Mouse (Mus musculus) MN1 (cell line): ENCODE measurements around the gene Cabp2.
"Not testable (repeated sequence)": the region's sequence is repeated elsewhere in the genome, so short reads cannot be mapped to it uniquely, and the experiment has no call there.

ENCODE experiments used
- DNase-seq: peaks from one replicate; pipeline ENCODE4 v3.0.0-alpha.2; 2016; ENCODE audit warnings: low spot score

Cabp2 gene

GRCm38 (mm10) chr19:4055947-4056693, 25.3 kb upstream of the Cabp2 start:
- no peak for DNase-seq

GRCm38 (mm10) chr19:4056727-4057126, 24.7 kb upstream of the Cabp2 start:
- DNase-seq: no peak

GRCm38 (mm10) chr19:4057389-4057788, 24.0 kb upstream of the Cabp2 start:
- DNase-seq: no peak

GRCm38 (mm10) chr19:4057962-4058361, 23.4 kb upstream of the Cabp2 start:
- DNase-seq: no peak

- DNase-seq: no peak
Observed at GRCm38 (mm10) chr19:4058581-4058980, 22.8 kb upstream of the Cabp2 start.

GRCm38 (mm10) chr19:4059069-4059740, 22.2 kb upstream of the Cabp2 start, which contains the start of gene Gstp3:
Gene Gstp3, minus strand, starts transcription at chr19:4059569.
- no peak for DNase-seq

- DNase-seq: not testable (repeated sequence)
Observed at GRCm38 (mm10) chr19:4060044-4060898, 21.1 kb upstream of the Cabp2 start.

- DNase-seq: no peak
Observed at GRCm38 (mm10) chr19:4060899-4061465, 20.4 kb upstream of the Cabp2 start.

- DNase-seq: not testable (repeated sequence)
Observed at GRCm38 (mm10) chr19:4063357-4063756, 18.0 kb upstream of the Cabp2 start.

- DNase-seq: not testable (repeated sequence)
Observed at GRCm38 (mm10) chr19:4064501-4064900, 16.9 kb upstream of the Cabp2 start.

- DNase-seq: no peak
Observed at GRCm38 (mm10) chr19:4066280-4066679, 15.1 kb upstream of the Cabp2 start.

- DNase-seq: no peak
Observed at GRCm38 (mm10) chr19:4066877-4067276, 14.5 kb upstream of the Cabp2 start.

- not testable (repeated sequence) for DNase-seq
Observed at GRCm38 (mm10) chr19:4068242-4068641, 13.1 kb upstream of the Cabp2 start.

- DNase-seq: no peak
Observed at GRCm38 (mm10) chr19:4068717-4069410, 12.5 kb upstream of the Cabp2 start.

GRCm38 (mm10) chr19:4070311-4070710, 11.1 kb upstream of the Cabp2 start:
- DNase-seq: no peak

GRCm38 (mm10) chr19:4070756-4071155, 10.6 kb upstream of the Cabp2 start:
- DNase-seq: no peak

- DNase-seq: no peak
Observed at GRCm38 (mm10) chr19:4071406-4071805, 10.0 kb upstream of the Cabp2 start.

- no peak for DNase-seq
Observed at GRCm38 (mm10) chr19:4072706-4073424, 8.5 kb upstream of the Cabp2 start.

- DNase-seq: no peak
Observed at GRCm38 (mm10) chr19:4075531-4075930, 5.8 kb upstream of the Cabp2 start.

GRCm38 (mm10) chr19:4079594-4079993, 1.8 kb upstream of the Cabp2 start:
- no peak for DNase-seq

GRCm38 (mm10) chr19:4080511-4081009, 818 bp upstream of the Cabp2 start:
- no peak for DNase-seq
